15 mouse cellular contexts compared by ENCODE assay signal in genomic region chr11:49997321-49997720, GRCm38 (mm10). TPM values are rescaled to one million over a fixed set of nuclear protein-coding genes. Genes with fewer than 3 reads are reported as not detected.
DNase-seq lines count a peak whose midpoint lies in the region; ATAC-seq and TF ChIP-seq lines count a peak whose summit lies in the region.
"Had no signal": no experiment of that assay in that cellular context is flagged by ENCODE, and none has a peak within 500 bp of the region (broad histone marks: within the 10 kb centered on the region; RNA-seq: fewer than 3 reads in every experiment).

No protein-coding gene starts in this region.

- no peak overlapping the region for H3K27ac ChIP-seq in lung, postnatal 0 days (ENCODE audit: low read length)
- H3K27ac ChIP-seq: liver, embryonic 13.5 days; midbrain, embryonic 12.5 days had no signal

- H3K4me2 ChIP-seq in lung, postnatal 0 days (replicated peaks; ENCODE audit: low read depth, low read length) = no peak overlapping the region
- H3K4me2 ChIP-seq: liver, embryonic 13.5 days; midbrain, embryonic 12.5 days had no signal

- peak; percentile 26 for DNase-seq in lung, postnatal 0 days (ENCODE audit: low spot score)
- DNase-seq in lung, postnatal 4 days = no peak
- DNase-seq in kidney, adult 9 months = peak; percentile 77
- no peak for DNase-seq in ovary, postnatal 14 days (ENCODE audit: low spot score)
- DNase-seq in thymus, postnatal 10 days (ENCODE audit: low spot score in 2 of 2) = no peak
- DNase-seq in cerebellum, postnatal 36 days = no peak
- DNase-seq: cerebellum, adult 8-10 months; heart, adult 11 months; liver, embryonic 13.5 days; right cerebral cortex, postnatal 4 days; thymus, adult 18-20 months had no signal

- no peak for TF ChIP-seq CTCF in lung, postnatal 0 days (IDR thresholded peaks at IDR 0.05)

- H3K36me3 ChIP-seq in lung, postnatal 0 days (ENCODE audit: insufficient read depth, low read length) = no peaks in the 10 kb centered on the region
- H3K36me3 ChIP-seq: liver, embryonic 13.5 days; midbrain, embryonic 12.5 days had no signal

- H3K9me3 ChIP-seq in lung, postnatal 0 days (ENCODE audit: low read length) = no peaks in the 10 kb centered on the region
- H3K9me3 ChIP-seq: liver, embryonic 13.5 days; midbrain, embryonic 12.5 days had no signal

- no peaks in the 10 kb centered on the region for H3K27me3 ChIP-seq in lung, postnatal 0 days (replicated peaks; ENCODE audit: insufficient read depth, low read length)
- H3K27me3 ChIP-seq: liver, embryonic 13.5 days; midbrain, embryonic 12.5 days had no signal

- TF ChIP-seq EP300 in lung, postnatal 0 days (IDR thresholded peaks at IDR 0.05) = no peak

- WGBS in lung, postnatal 0 days = 40% methylated on average over 5 of the region's 5 CpGs

- no peak overlapping the region for H3K9ac ChIP-seq in lung, postnatal 0 days (replicated peaks; ENCODE audit: low read depth)
- H3K9ac ChIP-seq: liver, embryonic 13.5 days; midbrain, embryonic 12.5 days had no signal

- no peaks in the 10 kb centered on the region for H3K4me1 ChIP-seq in lung, postnatal 0 days (ENCODE audit: insufficient read depth, low read depth, low read length)
- H3K4me1 ChIP-seq: midbrain, embryonic 12.5 days had no signal

- no peak for ATAC-seq in lung, postnatal 0 days
- ATAC-seq in activated CD4-positive, CD25-positive, alpha-beta regulatory T cell, adult 4 months = peak; percentile 40
- peak; percentile 84 for ATAC-seq in neutrophil, adult 5-6 weeks (ENCODE audit: extremely low read depth, insufficient number of reproducible peaks, low FRiP score, poor library complexity, severe bottlenecking)
- ATAC-seq: intestine, postnatal 0 days had no signal

- H3K4me3 ChIP-seq in lung, postnatal 0 days (ENCODE audit: low read depth, low read length) = no peak overlapping the region
- H3K4me3 ChIP-seq: liver, embryonic 13.5 days; midbrain, embryonic 12.5 days had no signal

RNA-seq across cellular contexts. Expression of gene Rnf130, which starts 27.8 kb away (rescaled TPM):
- polyA plus RNA-seq in lung, postnatal 0 days (2015; fragmentation: Nextera tagmentation; extraction: Ambion mirVana) = 77.5 and 81.6 TPM in 2 replicates
- 1 to 10 TPM in 1 of 2 experiments, under 1 TPM in 1; 0.73 to 1.9 TPM for polyA plus RNA-seq in activated CD4-positive, CD25-positive, alpha-beta regulatory T cell, adult 4 months (2017; shearing (Covaris generic))
- total RNA-seq in neutrophil, adult 5-6 weeks (2017) = 253 and 278 TPM in 2 replicates

Comparison
In these comparisons a context has a peak if more than half of its experiments do, and no peak if none do; other contexts are left out.
1. DNase-seq: peak in lung, postnatal 0 days (single experiment) and kidney, adult 9 months (single experiment); none in lung, postnatal 4 days (0 of 2), ovary, postnatal 14 days (single experiment), thymus, postnatal 10 days (0 of 2) and cerebellum, postnatal 36 days (0 of 2).
2. RNA of gene Rnf130, which starts 27.8 kb away (polyA plus RNA-seq): 77.5 to 81.6 TPM in lung, postnatal 0 days; 0.73 to 1.9 TPM in activated CD4-positive, CD25-positive, alpha-beta regulatory T cell, adult 4 months; every median in the first group is over 10 times any median in the second.